Mouse (Mus musculus): ENCODE data around the gene Olfr371.

Gene Olfr371

GRCm38 (mm10) chr8:85225688-85226087, at the start of gene Olfr371:
Olfr371 (plus strand) TSS chr8:85225988.
- DNase-seq = no peak

GRCm38 (mm10) chr8:85192346-85192745, 33.4 kb upstream of the Olfr371 start:
- DNase-seq = no peak

GRCm38 (mm10) chr8:85220220-85220619, 5.6 kb upstream of the Olfr371 start:
- no peak for DNase-seq

GRCm38 (mm10) chr8:85220992-85221391, 4.8 kb upstream of the Olfr371 start:
- no peak for DNase-seq

- no peak for DNase-seq
Measured at GRCm38 (mm10) chr8:85227297-85227696, 1.5 kb downstream of the Olfr371 start.
